Mouse (Mus musculus): ENCODE data around the gene Hist1h2bn.
"Not testable (repeated sequence)": the region's sequence is repeated elsewhere in the genome, so short reads cannot be mapped to it uniquely, and the experiment has no call there.

The Hist1h2bn gene

DNA sequence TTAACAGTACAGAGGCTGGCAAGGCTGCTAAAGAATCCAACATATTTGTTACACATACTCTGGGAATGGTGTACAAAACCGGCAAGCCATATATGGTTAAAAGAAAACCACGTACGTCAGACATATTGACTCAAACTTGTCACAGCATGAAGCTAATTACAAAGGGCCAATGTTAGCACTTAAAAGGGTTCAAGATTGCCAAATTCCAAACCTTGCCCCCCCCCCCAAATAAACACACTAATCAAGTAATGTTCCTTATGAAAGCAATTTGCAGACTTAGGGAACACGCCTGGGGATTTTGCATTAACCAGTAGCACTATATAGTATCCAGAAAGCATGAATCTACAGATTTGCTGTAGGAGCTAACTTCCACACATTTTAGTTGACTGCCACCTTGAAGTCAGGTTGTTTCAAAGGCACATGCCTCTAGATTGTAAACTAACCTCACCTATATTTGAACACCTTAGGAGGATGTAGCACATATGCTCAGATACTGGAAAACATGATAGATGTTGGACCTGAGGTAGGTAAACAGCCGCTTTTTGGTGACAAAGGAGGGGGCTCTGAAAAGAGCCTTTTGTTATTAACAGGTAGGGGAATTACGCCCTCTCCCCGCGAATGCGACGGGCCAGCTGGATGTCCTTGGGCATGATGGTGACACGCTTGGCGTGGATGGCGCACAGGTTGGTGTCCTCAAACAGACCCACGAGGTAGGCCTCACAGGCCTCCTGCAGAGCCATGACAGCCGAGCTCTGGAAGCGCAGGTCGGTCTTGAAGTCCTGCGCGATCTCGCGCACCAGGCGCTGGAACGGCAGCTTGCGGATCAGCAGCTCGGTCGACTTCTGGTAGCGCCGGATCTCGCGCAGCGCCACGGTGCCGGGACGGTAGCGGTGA is 28.7 kb downstream of the Hist1h2bn start:
- DNase-seq: not testable (repeated sequence)

DNA sequence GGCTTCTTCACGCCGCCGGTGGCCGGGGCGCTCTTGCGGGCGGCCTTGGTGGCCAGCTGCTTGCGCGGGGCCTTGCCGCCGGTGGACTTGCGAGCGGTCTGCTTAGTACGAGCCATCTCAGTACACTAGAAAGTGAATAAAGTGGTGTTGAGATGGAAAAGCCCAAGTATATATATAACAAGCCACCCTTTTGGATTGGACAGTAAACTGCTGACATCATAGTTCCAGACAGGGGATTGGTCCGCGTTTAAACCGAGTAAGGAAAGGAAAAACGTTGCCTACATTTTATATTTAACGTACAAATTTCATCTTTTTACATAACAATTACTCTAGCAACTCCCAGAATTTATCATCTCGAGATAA is 29.3 kb downstream of the Hist1h2bn start, which contains the start of gene Hist1h3i:
Hist1h3i (minus strand) TSS at position 116 of the 363 bp plus-strand sequence.
- peak; percentile 52 for DNase-seq

- DNase-seq: no peak
These were observed 29.8 kb downstream of the Hist1h2bn start for GRCm38 (mm10) chr13:21783734-21784161.

- DNase-seq: no peak
These were observed 30.4 kb downstream of the Hist1h2bn start for GRCm38 (mm10) chr13:21784311-21784710.

DNA sequence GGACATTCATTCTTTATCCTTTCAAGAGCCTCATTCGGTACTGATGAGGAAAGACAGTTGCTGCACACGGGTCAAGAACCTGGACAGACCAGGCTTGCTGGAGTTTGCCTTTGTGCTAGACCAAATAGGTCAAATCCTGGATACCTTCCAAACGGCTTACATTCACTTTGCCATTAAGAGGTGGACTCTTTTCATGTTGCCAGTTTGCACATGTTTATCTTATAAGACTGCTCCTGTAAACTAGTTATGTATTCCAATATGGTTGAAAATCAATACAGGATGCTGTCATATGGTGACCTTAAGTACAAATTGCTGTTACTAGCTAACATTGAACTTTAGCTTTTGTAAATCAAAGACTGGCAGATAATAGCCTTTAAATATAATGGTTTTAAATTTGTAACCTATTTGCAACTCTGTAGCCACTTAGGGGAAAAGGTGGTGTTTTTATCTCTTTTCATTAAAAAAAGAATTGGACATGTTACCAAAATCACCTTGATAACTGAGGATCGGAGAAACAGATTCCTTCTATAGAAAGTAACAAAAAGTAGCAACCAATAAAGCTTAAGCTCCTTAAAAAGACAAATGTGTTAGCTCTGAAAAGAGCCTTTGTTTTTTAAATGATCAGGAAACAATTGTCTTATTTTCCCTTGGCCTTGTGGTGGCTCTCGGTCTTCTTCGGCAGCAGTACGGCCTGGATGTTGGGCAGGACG is 32.4 kb downstream of the Hist1h2bn start:
- no peak for DNase-seq

- DNase-seq: peak; percentile 88
These were observed 33.1 kb downstream of the Hist1h2bn start, which contains the start of the genes Hist1h2an and Hist1h2bp for GRCm38 (mm10) chr13:21786899-21787629. Gene Hist1h2an, minus strand, starts transcription at chr13:21787218. Gene Hist1h2bp, plus strand, starts transcription at chr13:21787461.

- DNase-seq: no peak
These were observed 34.1 kb downstream of the Hist1h2bn start for GRCm38 (mm10) chr13:21787760-21788593.

- no peak for DNase-seq
These were observed 36.0 kb downstream of the Hist1h2bn start for GRCm38 (mm10) chr13:21789925-21790324.

- no peak for DNase-seq
These were observed 36.8 kb downstream of the Hist1h2bn start for GRCm38 (mm10) chr13:21790601-21791283.

GRCm38 (mm10) chr13:21795584-21795983 is 41.7 kb downstream of the Hist1h2bn start:
- no peak for DNase-seq

DNA sequence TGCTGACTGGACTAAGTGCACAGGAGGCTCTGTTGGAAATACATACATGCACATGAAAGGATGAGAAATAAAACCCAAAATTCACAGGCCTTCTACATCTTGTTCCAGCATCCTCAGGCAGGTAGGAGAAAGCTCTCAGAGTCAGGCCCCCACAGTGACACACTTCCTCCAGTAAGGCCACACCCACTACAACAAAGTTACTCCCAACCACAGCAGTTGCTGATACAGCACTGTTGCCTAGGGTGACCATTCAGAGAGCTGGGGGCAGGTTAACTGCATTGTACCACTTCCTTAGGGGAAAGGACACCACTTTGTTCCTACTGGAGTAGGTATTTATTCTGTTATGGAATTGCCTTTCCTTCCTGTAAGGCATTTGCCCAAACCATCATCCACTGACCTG is 43.2 kb downstream of the Hist1h2bn start:
- DNase-seq: not testable (repeated sequence)

- DNase-seq: not testable (repeated sequence)
These were observed 49.1 kb downstream of the Hist1h2bn start for GRCm38 (mm10) chr13:21803058-21803457.

All from kidney, adult 9 months (tissue).